Mouse (Mus musculus) E14TG2a.4 (cell line): ENCODE data around the gene Nck2.

Experiments
- CTCF ChIP-seq: conservative IDR thresholded peaks from 2 replicates; pipeline ENCODE4 v1.5.1; 2014; ENCODE audit warnings: low read length
- NANOG ChIP-seq: IDR thresholded peaks from 2 replicates; pipeline ENCODE4 v1.6.1; 2014; ENCODE audit warnings: borderline replicate concordance, low read length, mixed read lengths
- POU5F1 ChIP-seq: IDR thresholded peaks from 2 replicates; pipeline ENCODE4 v1.6.1; 2014; ENCODE audit warnings: low read length, borderline replicate concordance

GRCm38 (mm10) chr1:43462666-43463065 is 18.3 kb downstream of the Nck2 start:
- TF ChIP-seq CTCF (no peak), NANOG (no peak), POU5F1 (no peak)
